Mouse (Mus musculus) layer of hippocampus, postnatal 10 days (tissue): ENCODE measurements around the gene Prkch. TPM values are rescaled to one million over a fixed set of nuclear protein-coding genes. Genes with fewer than 3 reads are reported as not detected.

Source experiments
- DNase-seq, 2 experiments: peaks; one replicate each; pipeline ENCODE4 v3.0.0; 2021; ENCODE audit warnings: low spot score in 2 of 2
- total RNA-seq, 2 experiments: library from RNA; stranded (reverse); gene quantifications; 2 replicates each; pipeline ENCODE4 v1.2.3; 2021

Prkch gene
- total RNA-seq, 2 experiments from 2014 or later = 5.6 to 7.0 TPM

- no peak for DNase-seq
These were observed 3.8 kb upstream of the Prkch start for GRCm38 (mm10) chr12:73580811-73581210.

GRCm38 (mm10) chr12:73583318-73583717 lies 1.3 kb upstream of the Prkch start:
- no peak for DNase-seq

- DNase-seq = peak; percentile 14 to 34
These were observed 585 bp upstream of the Prkch start for GRCm38 (mm10) chr12:73583813-73584609.

- no peak for DNase-seq
These were observed 725 bp downstream of the Prkch start for GRCm38 (mm10) chr12:73585241-73585801.

GRCm38 (mm10) chr12:73585850-73586249 lies 1.3 kb downstream of the Prkch start:
- no peak for DNase-seq

GRCm38 (mm10) chr12:73587262-73587661 lies 2.7 kb downstream of the Prkch start:
- DNase-seq = no peak

GRCm38 (mm10) chr12:73590627-73591276 lies 6.2 kb downstream of the Prkch start:
- no peak for DNase-seq

GRCm38 (mm10) chr12:73591625-73592024 lies 7.0 kb downstream of the Prkch start:
- no peak for DNase-seq

GRCm38 (mm10) chr12:73593021-73593798 lies 8.6 kb downstream of the Prkch start:
- no peak for DNase-seq

- no peak for DNase-seq
These were observed 9.7 kb downstream of the Prkch start for GRCm38 (mm10) chr12:73594177-73594745.

- DNase-seq = no peak
These were observed 10.6 kb downstream of the Prkch start for GRCm38 (mm10) chr12:73595226-73595625.

- DNase-seq = peak in 1 of 2 experiments; percentile 31
These were observed 13.6 kb downstream of the Prkch start for GRCm38 (mm10) chr12:73598241-73598640.

GRCm38 (mm10) chr12:73600457-73600856 lies 15.9 kb downstream of the Prkch start:
- no peak for DNase-seq

GRCm38 (mm10) chr12:73602974-73603373 lies 18.4 kb downstream of the Prkch start:
- DNase-seq = no peak

- no peak for DNase-seq
These were observed 19.1 kb downstream of the Prkch start for GRCm38 (mm10) chr12:73603653-73604052.

- DNase-seq = no peak
These were observed 20.2 kb downstream of the Prkch start for GRCm38 (mm10) chr12:73604762-73605161.

GRCm38 (mm10) chr12:73605174-73605573 lies 20.6 kb downstream of the Prkch start:
- DNase-seq = no peak

GRCm38 (mm10) chr12:73607381-73608064 lies 22.9 kb downstream of the Prkch start:
- DNase-seq = no peak

- DNase-seq = no peak
These were observed 23.4 kb downstream of the Prkch start for GRCm38 (mm10) chr12:73608065-73608397.

GRCm38 (mm10) chr12:73609262-73609661 lies 24.7 kb downstream of the Prkch start:
- DNase-seq = no peak
